Mouse (Mus musculus) neural tube, embryonic 11.5 days (tissue): ENCODE results near the gene Defb21. TPM values are rescaled to one million over a fixed set of nuclear protein-coding genes. Genes with fewer than 3 reads are reported as not detected.

Source experiments
- ATAC-seq: fragments of 200-750 bp; cut with Nextera tagmentation; 2 replicates; pipeline ENCODE4 v1.8.0; 2017; ENCODE audit warnings: moderate number of reproducible peaks, mild to moderate bottlenecking, moderate TSS enrichment, moderate library complexity; ENCODE audit not compliant: insufficient read depth, low FRiP score, low TSS enrichment
- DNase-seq: peaks from one replicate; pipeline ENCODE4 v3.0.0-alpha.2; 2015; ENCODE audit warnings: low spot score
- H3K27ac ChIP-seq: fragments of 300-500 bp; sonication (generic); 2 replicates; pipeline ENCODE4 v1.5.1; 2014; ENCODE audit warnings: low read depth, mild to moderate bottlenecking, low read length
- H3K27me3 ChIP-seq: fragments of 300-500 bp; sonication (generic); 2 replicates; pipeline ENCODE4 v1.6.1; 2014; ENCODE audit warnings: mild to moderate bottlenecking, low read length, mixed read lengths; ENCODE audit not compliant: control insufficient read depth, insufficient read depth
- H3K36me3 ChIP-seq: fragments of 300-500 bp; sonication (generic); 2 replicates; pipeline ENCODE4 v1.6.1; 2014; ENCODE audit warnings: mild to moderate bottlenecking, low read length, moderate library complexity, mixed read lengths; ENCODE audit not compliant: control insufficient read depth, insufficient read depth
- H3K4me1 ChIP-seq: fragments of 300-500 bp; sonication (generic); 2 replicates; pipeline ENCODE4 v1.6.1; 2014; ENCODE audit warnings: low read length, mixed read lengths; ENCODE audit not compliant: control insufficient read depth, insufficient read depth
- H3K4me2 ChIP-seq: fragments of 300-500 bp; sonication (generic); 2 replicates; pipeline ENCODE4 v1.6.1; 2014; ENCODE audit warnings: low read depth, mild to moderate bottlenecking, moderate library complexity
- H3K4me3 ChIP-seq: fragments of 300-500 bp; sonication (generic); 2 replicates; pipeline ENCODE4 v1.5.1; 2014; ENCODE audit warnings: low read depth, low read length
- H3K9ac ChIP-seq: fragments of 300-500 bp; sonication (generic); 2 replicates; pipeline ENCODE4 v1.6.1; 2014; ENCODE audit warnings: mild to moderate bottlenecking, low read length
- H3K9me3 ChIP-seq: fragments of 300-500 bp; sonication (generic); 2 replicates; pipeline ENCODE4 v1.6.1; 2016; ENCODE audit warnings: low read length; ENCODE audit not compliant: control insufficient read depth
- WGBS: fragments of 180-500 bp; shearing (Covaris S2); extraction: QIAGEN DNeasy Blood & Tissue Kit; methylation state at CpG from one replicate; pipeline ENCODE4 v1.1.7; 2014; 5-methylcytosine and 5-hydroxymethylcytosine counted together
- polyA plus RNA-seq: library from polyadenylated mRNA; unstranded; fragments of >200 nt; fragmentation: Nextera tagmentation; extraction: Ambion mirVana; gene quantifications from 2 replicates; pipeline ENCODE4 v1.2.1, GENCODE M21; 2014

Defb21 gene
- polyA plus RNA-seq, 1 experiment from 2014 or later, result not detected

GRCm38 (mm10) chr2:152556655-152557054 is 15.9 kb upstream of the Defb21 start:
- Histone ChIP-seq H3K4me2 (no peak overlapping the region), H3K4me1 (no peaks in the 10 kb centered on the region), H3K9ac (no peak overlapping the region), H3K4me3 (no peak overlapping the region), H3K36me3 (no peaks in the 10 kb centered on the region), H3K27ac (no peak overlapping the region), H3K27me3 (no peaks in the 10 kb centered on the region), H3K9me3 (no peaks in the 10 kb centered on the region)
- no peak for ATAC-seq
- WGBS, result 85% methylated on average over 7 of the region's 7 CpGs
- DNase-seq, result no peak

- ATAC-seq, result no peak
- H3K4me1 ChIP-seq, result no peaks in the 10 kb centered on the region
- no peaks in the 10 kb centered on the region for H3K9me3 ChIP-seq
- DNase-seq, result no peak
- WGBS, result 92% methylated on average over 5 of the region's 5 CpGs
- H3K27ac ChIP-seq, result no peak within 1 kb of the TSS
- no peak within 1 kb of the TSS for H3K9ac ChIP-seq
- no peak within 1 kb of the TSS for H3K4me3 ChIP-seq
- H3K4me2 ChIP-seq, result no peak within 1 kb of the TSS
- H3K27me3 ChIP-seq, result no peaks in the 10 kb centered on the region
- H3K36me3 ChIP-seq, result no peaks in the 10 kb centered on the region
Measured at GRCm38 (mm10) chr2:152569038-152569437, 3.5 kb upstream of the Defb21 start, which contains the start of gene Gm17416. Gene Gm17416, plus strand, starts transcription at chr2:152569338.

DNA sequence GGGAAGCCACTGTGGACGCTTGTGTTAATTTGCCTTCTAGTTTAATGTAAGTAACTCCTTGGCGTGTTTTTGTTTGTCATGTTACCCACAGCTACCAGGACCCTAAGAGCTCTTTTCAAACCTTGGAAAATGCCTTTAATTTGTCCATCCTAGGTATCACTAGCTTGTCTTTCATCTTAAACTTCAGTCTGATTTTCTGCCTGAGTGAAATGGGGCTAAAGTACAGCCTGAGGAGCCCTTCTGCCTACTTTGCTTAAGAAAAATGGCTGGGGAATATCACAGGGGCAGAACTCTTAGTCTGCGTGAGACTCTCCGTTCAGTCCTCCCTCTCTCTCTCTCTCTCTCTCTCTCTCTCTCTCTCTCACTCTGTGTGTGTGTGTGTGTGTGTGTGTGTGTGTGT is 2.7 kb upstream of the Defb21 start:
- 84% methylated on average over 4 of the region's 4 CpGs for WGBS
- H3K27me3 ChIP-seq, result no peaks in the 10 kb centered on the region
- H3K36me3 ChIP-seq, result no peaks in the 10 kb centered on the region
- no peak overlapping the region for H3K27ac ChIP-seq
- no peak overlapping the region for H3K4me2 ChIP-seq
- DNase-seq (no peak), ATAC-seq (no peak)
- H3K4me1 ChIP-seq, result no peaks in the 10 kb centered on the region
- no peaks in the 10 kb centered on the region for H3K9me3 ChIP-seq
- H3K4me3 ChIP-seq, result no peak overlapping the region
- no peak overlapping the region for H3K9ac ChIP-seq

DNA sequence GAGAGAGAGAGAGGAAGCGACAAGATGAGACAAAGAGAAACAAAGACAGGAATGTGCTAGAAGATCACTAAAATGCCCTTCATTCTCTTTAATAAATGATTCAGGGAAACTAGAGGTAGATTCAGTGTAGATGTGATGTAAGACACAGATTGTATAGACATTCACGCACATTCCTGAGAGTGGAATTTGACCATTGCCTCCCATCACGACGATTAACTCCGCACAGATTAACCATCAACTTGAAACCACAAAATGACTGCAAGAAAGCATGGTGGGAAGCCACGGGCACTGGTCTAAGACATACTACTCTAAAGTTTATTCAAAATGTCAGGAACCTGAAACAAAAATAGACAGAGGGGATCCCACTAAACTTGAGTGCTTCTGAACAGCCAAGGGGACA is 2.2 kb upstream of the Defb21 start:
- no peak overlapping the region for H3K9ac ChIP-seq
- H3K4me1 ChIP-seq, result no peaks in the 10 kb centered on the region
- DNase-seq (no peak), ATAC-seq (no peak)
- H3K27ac ChIP-seq, result no peak overlapping the region
- no peaks in the 10 kb centered on the region for H3K9me3 ChIP-seq
- no peaks in the 10 kb centered on the region for H3K27me3 ChIP-seq
- no peak overlapping the region for H3K4me3 ChIP-seq
- H3K4me2 ChIP-seq, result no peak overlapping the region
- WGBS, result 81% methylated on average over 6 of the region's 6 CpGs
- no peaks in the 10 kb centered on the region for H3K36me3 ChIP-seq

DNA sequence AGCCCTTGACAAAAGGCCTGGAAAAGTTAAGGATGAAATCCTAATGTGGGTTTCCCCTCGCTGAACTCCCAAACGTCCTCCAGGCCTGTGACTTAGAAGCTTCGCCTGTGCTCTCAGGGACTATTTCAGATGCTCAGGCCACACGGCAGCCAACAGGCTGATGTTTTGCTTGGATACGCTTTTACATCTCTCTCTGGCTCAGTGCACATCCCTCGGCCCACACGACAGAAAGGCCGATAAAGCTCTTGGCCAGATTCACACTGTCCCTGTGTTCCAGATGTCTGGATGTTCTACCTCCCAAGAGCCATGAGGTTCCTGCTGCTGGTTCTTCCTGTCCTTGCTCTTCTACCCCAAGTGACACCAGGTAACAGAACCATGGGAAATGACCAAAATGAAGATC is 940 bp downstream of the Defb21 start:
- DNase-seq (no peak), ATAC-seq (no peak)
- no peaks in the 10 kb centered on the region for H3K27me3 ChIP-seq
- H3K4me1 ChIP-seq, result no peaks in the 10 kb centered on the region
- H3K36me3 ChIP-seq, result no peaks in the 10 kb centered on the region
- H3K27ac ChIP-seq, result no peak overlapping the region
- H3K4me3 ChIP-seq, result no peak overlapping the region
- no peaks in the 10 kb centered on the region for H3K9me3 ChIP-seq
- WGBS, result 85% methylated on average over 8 of the region's 8 CpGs
- no peak overlapping the region for H3K9ac ChIP-seq
- H3K4me2 ChIP-seq, result no peak overlapping the region

DNA sequence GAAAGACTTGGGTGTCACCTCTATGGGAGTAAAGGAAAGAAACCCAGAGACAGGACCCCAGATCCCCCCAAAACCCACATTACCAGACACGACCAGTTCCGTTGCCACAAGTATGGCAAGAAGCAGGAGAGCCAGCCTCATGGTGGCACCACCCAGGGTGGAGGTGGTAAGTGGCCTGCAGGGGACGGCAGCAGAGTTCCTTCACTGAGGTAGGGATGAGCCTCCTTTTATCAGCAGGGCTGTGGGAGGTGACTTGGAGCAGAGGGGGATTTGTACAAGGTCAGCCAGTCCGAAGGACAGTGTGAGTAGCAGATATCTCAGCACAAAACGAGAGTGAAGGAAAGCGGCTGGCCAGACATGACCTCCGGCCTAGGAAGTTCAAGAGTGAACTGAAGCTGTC is 7.6 kb downstream of the Defb21 start, which contains the start of gene Defb19:
Gene Defb19 (minus strand): TSS at position 206 of the 400 bp plus-strand sequence.
- H3K4me1 ChIP-seq, result no peaks in the 10 kb centered on the region
- DNase-seq (no peak), ATAC-seq (no peak)
- H3K4me3 ChIP-seq, result no peak within 1 kb of the TSS
- H3K27me3 ChIP-seq, result no peaks in the 10 kb centered on the region
- H3K27ac ChIP-seq, result no peak within 1 kb of the TSS
- H3K36me3 ChIP-seq, result no peaks in the 10 kb centered on the region
- H3K9me3 ChIP-seq, result no peaks in the 10 kb centered on the region
- no peak within 1 kb of the TSS for H3K4me2 ChIP-seq
- no peak within 1 kb of the TSS for H3K9ac ChIP-seq
- 78% methylated on average over 7 of the region's 7 CpGs for WGBS

GRCm38 (mm10) chr2:152580612-152581011 is 8.1 kb downstream of the Defb21 start:
- DNase-seq (no peak), ATAC-seq (no peak)
- Histone ChIP-seq H3K4me1 (no peaks in the 10 kb centered on the region), H3K27ac (no peak overlapping the region), H3K9ac (no peak overlapping the region), H3K4me3 (no peak overlapping the region), H3K4me2 (no peak overlapping the region), H3K27me3 (no peaks in the 10 kb centered on the region), H3K36me3 (no peaks in the 10 kb centered on the region), H3K9me3 (no peaks in the 10 kb centered on the region)
- 92% methylated on average over 11 of the region's 11 CpGs for WGBS

DNA sequence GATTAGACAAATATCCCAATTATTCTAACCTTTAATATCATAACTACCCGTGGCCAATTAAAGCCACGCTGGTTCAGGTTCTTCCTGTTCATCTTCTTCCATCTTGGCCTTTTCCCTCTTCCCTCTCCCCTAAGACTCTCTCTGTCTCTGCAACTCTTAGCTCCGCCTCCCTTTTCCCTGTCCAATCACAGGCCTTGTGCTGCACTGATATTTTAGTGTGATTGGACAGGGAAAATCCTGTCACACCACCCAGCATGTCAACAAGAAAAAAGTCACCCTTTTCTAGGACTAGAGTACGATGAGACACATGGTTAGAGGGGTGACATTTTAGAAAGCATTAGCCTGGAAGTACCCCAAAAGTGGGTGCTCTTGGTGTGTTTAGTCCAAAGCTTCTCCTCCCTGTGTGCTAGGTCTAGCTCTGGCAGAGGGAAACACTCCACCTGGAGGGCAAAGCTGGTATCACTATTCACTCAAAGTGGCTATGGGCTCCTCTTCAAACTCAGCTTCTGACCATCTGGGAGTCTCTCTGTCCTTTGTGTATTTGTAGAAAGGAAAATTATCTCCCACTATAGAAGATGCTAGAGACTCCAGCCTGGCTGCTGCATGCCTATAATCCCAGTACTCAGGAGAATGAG is 14.5 kb downstream of the Defb21 start:
- Histone ChIP-seq H3K9me3 (no peaks in the 10 kb centered on the region), H3K27me3 (no peaks in the 10 kb centered on the region), H3K4me1 (no peaks in the 10 kb centered on the region), H3K4me2 (no peak overlapping the region), H3K36me3 (no peaks in the 10 kb centered on the region), H3K4me3 (no peak overlapping the region), H3K9ac (no peak overlapping the region), H3K27ac (no peak overlapping the region)
- DNase-seq (no peak), ATAC-seq (no peak)
- WGBS, result 72% methylated on average over 4 of the region's 4 CpGs

- no peak overlapping the region for H3K27ac ChIP-seq
- H3K4me2 ChIP-seq, result no peak overlapping the region
- H3K9ac ChIP-seq, result no peak overlapping the region
- no peaks in the 10 kb centered on the region for H3K4me1 ChIP-seq
- ATAC-seq, result no peak
- H3K36me3 ChIP-seq, result no peaks in the 10 kb centered on the region
- no peaks in the 10 kb centered on the region for H3K27me3 ChIP-seq
- 62% methylated on average over 2 of the region's 2 CpGs for WGBS
- no peak for DNase-seq
- H3K4me3 ChIP-seq, result no peak overlapping the region
- no peaks in the 10 kb centered on the region for H3K9me3 ChIP-seq
Measured at GRCm38 (mm10) chr2:152588450-152588849, 15.9 kb downstream of the Defb21 start.
